Mouse (Mus musculus): Measurements from ENCODE around the gene Rad51b. TPM values are rescaled to one million over a fixed set of nuclear protein-coding genes. Genes with fewer than 3 reads are reported as not detected.
A peak's percentile ranks its signal among the peaks of the same experiment; 100 is the strongest.

The Rad51b gene
- polyA plus RNA-seq, 1 experiment from 2014 or later = 3.3 TPM

- H3K9ac ChIP-seq = no peak overlapping the region
- peaks cover 18% of the 10 kb centered on the region for H3K4me1 ChIP-seq (replicated peaks)
- H3K9me3 ChIP-seq (replicated peaks) = no peaks in the 10 kb centered on the region
- H3K36me3 ChIP-seq = no peaks in the 10 kb centered on the region
- no peak overlapping the region for H3K4me3 ChIP-seq
- H3K27me3 ChIP-seq = no peaks in the 10 kb centered on the region
- 72% methylated on average over 10 of the region's 10 CpGs for WGBS
- H3K27ac ChIP-seq = peak overlapping the region; percentile 84
- H3K4me2 ChIP-seq = no peak overlapping the region
- ATAC-seq (replicated peaks; ENCODE audit: insufficient number of reproducible peaks, insufficient read depth, low FRiP score, low read depth) = no peak
These were observed 215.3 kb downstream of the Rad51b start for GRCm38 (mm10) chr12:79512205-79512886.

- Histone ChIP-seq H3K4me1 (replicated peaks) (peaks cover 14% of the 10 kb centered on the region), H3K9me3 (replicated peaks) (no peaks in the 10 kb centered on the region), H3K4me3 (no peak overlapping the region), H3K9ac (no peak overlapping the region), H3K4me2 (no peak overlapping the region), H3K27ac (peak overlapping the region; percentile 6; the same call in 1 of the 2 replicates), H3K36me3 (no peaks in the 10 kb centered on the region), H3K27me3 (no peaks in the 10 kb centered on the region)
- WGBS = 72% methylated on average over 5 of the region's 5 CpGs
- ATAC-seq (replicated peaks; ENCODE audit: insufficient number of reproducible peaks, insufficient read depth, low FRiP score, low read depth) = no peak
These were observed 216.1 kb downstream of the Rad51b start for GRCm38 (mm10) chr12:79512982-79513681.

GRCm38 (mm10) chr12:79514680-79515079 lies 217.6 kb downstream of the Rad51b start:
- H3K9ac ChIP-seq = no peak overlapping the region
- peaks cover 14% of the 10 kb centered on the region for H3K4me1 ChIP-seq (replicated peaks)
- no peak overlapping the region for H3K4me3 ChIP-seq
- no peaks in the 10 kb centered on the region for H3K9me3 ChIP-seq (replicated peaks)
- ATAC-seq (replicated peaks; ENCODE audit: insufficient number of reproducible peaks, insufficient read depth, low FRiP score, low read depth) = no peak
- H3K27ac ChIP-seq = no peak overlapping the region
- no peak overlapping the region for H3K4me2 ChIP-seq
- WGBS = 84% methylated on average over 3 of the region's 3 CpGs
- H3K27me3 ChIP-seq = no peaks in the 10 kb centered on the region
- H3K36me3 ChIP-seq = no peaks in the 10 kb centered on the region

GRCm38 (mm10) chr12:79522374-79522773 lies 225.3 kb downstream of the Rad51b start:
- no peak for ATAC-seq (replicated peaks; ENCODE audit: insufficient number of reproducible peaks, insufficient read depth, low FRiP score, low read depth)
- no peaks in the 10 kb centered on the region for H3K9me3 ChIP-seq (replicated peaks)
- no peaks in the 10 kb centered on the region for H3K36me3 ChIP-seq
- 30% methylated on average over 1 of the region's 1 CpGs for WGBS
- no peak overlapping the region for H3K27ac ChIP-seq
- H3K4me3 ChIP-seq = no peak overlapping the region
- H3K27me3 ChIP-seq = no peaks in the 10 kb centered on the region
- no peak overlapping the region for H3K4me2 ChIP-seq
- no peak overlapping the region for H3K9ac ChIP-seq
- no peaks in the 10 kb centered on the region for H3K4me1 ChIP-seq (replicated peaks)

GRCm38 (mm10) chr12:79524941-79525871 lies 228.1 kb downstream of the Rad51b start:
- Histone ChIP-seq H3K4me2 (no peak overlapping the region), H3K9me3 (replicated peaks) (no peaks in the 10 kb centered on the region; the same call in 1 of the 2 replicates), H3K4me3 (no peak overlapping the region), H3K27me3 (no peaks in the 10 kb centered on the region), H3K36me3 (no peaks in the 10 kb centered on the region), H3K27ac (no peak overlapping the region), H3K9ac (no peak overlapping the region), H3K4me1 (replicated peaks) (no peaks in the 10 kb centered on the region)
- ATAC-seq (replicated peaks; ENCODE audit: insufficient number of reproducible peaks, insufficient read depth, low FRiP score, low read depth) = no peak
- WGBS = 77% methylated on average over 14 of the region's 14 CpGs

GRCm38 (mm10) chr12:79525872-79526271 lies 228.8 kb downstream of the Rad51b start:
- H3K27me3 ChIP-seq = no peaks in the 10 kb centered on the region
- no peak overlapping the region for H3K27ac ChIP-seq
- 70% methylated on average over 8 of the region's 8 CpGs for WGBS
- 0 out of 2 replicates have a peak, but pooled peaks cover under 1% of the 10 kb centered on the region for H3K4me1 ChIP-seq (replicated peaks)
- H3K4me2 ChIP-seq = no peak overlapping the region
- no peak overlapping the region for H3K4me3 ChIP-seq
- no peaks in the 10 kb centered on the region; the same call in 1 of the 2 replicates for H3K9me3 ChIP-seq (replicated peaks)
- no peaks in the 10 kb centered on the region for H3K36me3 ChIP-seq
- no peak overlapping the region for H3K9ac ChIP-seq
- no peak for ATAC-seq (replicated peaks; ENCODE audit: insufficient number of reproducible peaks, insufficient read depth, low FRiP score, low read depth)

GRCm38 (mm10) chr12:79527222-79527621 lies 230.1 kb downstream of the Rad51b start:
- WGBS = 63% methylated on average over 3 of the region's 3 CpGs
- no peaks in the 10 kb centered on the region for H3K36me3 ChIP-seq
- no peaks in the 10 kb centered on the region for H3K27me3 ChIP-seq
- no peak overlapping the region for H3K4me3 ChIP-seq
- no peak overlapping the region for H3K4me2 ChIP-seq
- H3K27ac ChIP-seq = no peak overlapping the region
- no peaks in the 10 kb centered on the region; the same call in 1 of the 2 replicates for H3K9me3 ChIP-seq (replicated peaks)
- no peak overlapping the region for H3K9ac ChIP-seq
- peaks cover 12% of the 10 kb centered on the region for H3K4me1 ChIP-seq (replicated peaks)
- no peak for ATAC-seq (replicated peaks; ENCODE audit: insufficient number of reproducible peaks, insufficient read depth, low FRiP score, low read depth)

GRCm38 (mm10) chr12:79530275-79530902 lies 233.3 kb downstream of the Rad51b start:
- H3K4me2 ChIP-seq = no peak overlapping the region
- H3K36me3 ChIP-seq = no peaks in the 10 kb centered on the region
- H3K27ac ChIP-seq = no peak overlapping the region
- H3K4me3 ChIP-seq = no peak overlapping the region
- H3K27me3 ChIP-seq = no peaks in the 10 kb centered on the region
- ATAC-seq (replicated peaks; ENCODE audit: insufficient number of reproducible peaks, insufficient read depth, low FRiP score, low read depth) = no peak
- WGBS = 78% methylated on average over 10 of the region's 10 CpGs
- peaks cover 34% of the 10 kb centered on the region for H3K4me1 ChIP-seq (replicated peaks)
- no peaks in the 10 kb centered on the region; the same call in 1 of the 2 replicates for H3K9me3 ChIP-seq (replicated peaks)
- no peak overlapping the region for H3K9ac ChIP-seq

- no peak overlapping the region for H3K4me3 ChIP-seq
- no peaks in the 10 kb centered on the region; the same call in 1 of the 2 replicates for H3K9me3 ChIP-seq (replicated peaks)
- ATAC-seq (replicated peaks; ENCODE audit: insufficient number of reproducible peaks, insufficient read depth, low FRiP score, low read depth) = no peak
- H3K27ac ChIP-seq = peak overlapping the region; percentile 62
- H3K4me2 ChIP-seq = no peak overlapping the region
- H3K9ac ChIP-seq = no peak overlapping the region
- no peaks in the 10 kb centered on the region for H3K36me3 ChIP-seq
- no peaks in the 10 kb centered on the region for H3K27me3 ChIP-seq
- 40% methylated on average over 5 of the region's 5 CpGs for WGBS
- peaks cover 41% of the 10 kb centered on the region for H3K4me1 ChIP-seq (replicated peaks)
These were observed 235.0 kb downstream of the Rad51b start for GRCm38 (mm10) chr12:79531809-79532798.

GRCm38 (mm10) chr12:79534778-79535177 lies 237.7 kb downstream of the Rad51b start:
- ATAC-seq (replicated peaks; ENCODE audit: insufficient number of reproducible peaks, insufficient read depth, low FRiP score, low read depth) = no peak
- Histone ChIP-seq H3K27ac (peak overlapping the region; percentile 59), H3K36me3 (no peaks in the 10 kb centered on the region), H3K27me3 (no peaks in the 10 kb centered on the region), H3K9me3 (replicated peaks) (no peaks in the 10 kb centered on the region; the same call in 1 of the 2 replicates), H3K4me2 (no peak overlapping the region), H3K4me3 (no peak overlapping the region), H3K4me1 (replicated peaks) (peaks cover 41% of the 10 kb centered on the region), H3K9ac (no peak overlapping the region)
- WGBS = 31% methylated on average over 1 of the region's 1 CpGs

Data from heart, embryonic 15.5 days (tissue).